Mouse (Mus musculus) macrophage (primary cell): Measurements from ENCODE around the gene Tmem189. TPM values are rescaled to one million over a fixed set of nuclear protein-coding genes. Genes with fewer than 3 reads are reported as not detected.

Source experiments
- H3K27ac ChIP-seq: fragments of 350-480 bp; formaldehyde crosslinking; 2 replicates; pipeline ENCODE4 v1.9.0; 2021
- H3K36me3 ChIP-seq: fragments of 350-480 bp; formaldehyde crosslinking; 2 replicates; pipeline ENCODE4 v1.9.0; 2021; ENCODE audit errors: inconsistent target
- H3K4me3 ChIP-seq: fragments of 350-480 bp; formaldehyde crosslinking; 2 replicates; pipeline ENCODE4 v1.9.0; 2021; ENCODE audit errors: inconsistent target
- H3K79me2 ChIP-seq: fragments of 350-480 bp; formaldehyde crosslinking; 2 replicates; pipeline ENCODE4 v1.9.0; 2021; ENCODE audit errors: inconsistent target
- WGBS: methylation state at CpG from one replicate; pipeline ENCODE4 v1.1.7; 2026; ENCODE audit warnings: inconsistent platforms; ENCODE audit not compliant: missing documents; 5-methylcytosine and 5-hydroxymethylcytosine counted together
- polyA plus RNA-seq: library from polyadenylated mRNA; stranded (reverse); fragments of 250-400 nt; gene quantifications from 3 replicates; pipeline ENCODE4 v1.2.4, GENCODE M21; 2018; ENCODE audit warnings: inconsistent platforms
- total RNA-seq, 78 experiments: library from RNA; depleted of rRNA; stranded (reverse); fragments of 250-400 nt; gene quantifications; 1 replicate in 9 of 78; 2 replicates in 24 of 78; 3 replicates in 43 of 78; 4 replicates in 2 of 78; pipeline ENCODE4 v1.2.4; 2018; ENCODE audit warnings: inconsistent platforms in 56 of 78

The Tmem189 gene
- total RNA-seq (2018; cell fraction: chromatin; rRNA removed): 100 to 1,000 TPM in 7 of 26 experiments, 10 to 100 TPM in 19; 41.8 to 182 (median 85.4) TPM
- total RNA-seq (2018; cell fraction: cytosol; rRNA removed): 100 to 1,000 TPM; 103 to 247 (median 137) TPM
- 100 to 1,000 TPM in 25 of 26 experiments, 10 to 100 TPM in 1; 73.5 to 264 (median 143) TPM for total RNA-seq (2018; cell fraction: nucleus; rRNA removed)
- polyA plus RNA-seq: 165 to 276 TPM (median 174 TPM) in 3 replicates

DNA sequence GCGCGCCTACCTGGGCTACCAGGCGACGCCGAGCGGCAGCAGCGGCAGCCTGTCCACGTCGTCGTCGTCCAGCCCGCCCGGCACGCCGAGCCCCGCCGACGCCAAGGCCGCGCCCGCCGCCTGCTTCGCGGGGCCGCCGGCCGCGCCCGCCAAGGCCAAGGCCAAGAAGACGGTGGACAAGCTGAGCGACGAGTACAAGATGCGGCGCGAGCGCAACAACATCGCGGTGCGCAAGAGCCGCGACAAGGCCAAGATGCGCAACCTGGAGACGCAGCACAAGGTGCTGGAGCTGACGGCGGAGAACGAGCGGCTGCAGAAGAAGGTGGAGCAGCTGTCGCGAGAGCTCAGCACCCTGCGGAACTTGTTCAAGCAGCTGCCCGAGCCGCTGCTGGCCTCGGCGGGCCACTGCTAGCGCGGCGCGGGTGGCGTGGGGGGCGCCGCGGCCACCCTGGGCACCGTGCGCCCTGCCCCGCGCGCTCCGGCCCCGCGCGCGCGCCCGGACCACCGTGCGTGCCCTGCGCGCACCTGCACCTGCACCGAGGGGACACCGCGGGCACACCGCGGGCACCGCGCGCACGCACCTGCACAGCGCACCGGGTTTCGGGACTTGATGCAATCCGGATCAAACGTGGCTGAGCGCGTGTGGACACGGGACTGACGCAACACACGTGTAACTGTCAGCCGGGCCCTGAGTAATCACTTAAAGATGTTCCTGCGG is at the start of gene Tmem189:
TSS of gene Tmem189 (minus strand) at position 322 of the 718 bp plus-strand sequence.
- 1% methylated on average over 53 of the region's 99 CpGs for WGBS
- peak within 1 kb of the TSS; percentile 84 for H3K27ac ChIP-seq

DNA sequence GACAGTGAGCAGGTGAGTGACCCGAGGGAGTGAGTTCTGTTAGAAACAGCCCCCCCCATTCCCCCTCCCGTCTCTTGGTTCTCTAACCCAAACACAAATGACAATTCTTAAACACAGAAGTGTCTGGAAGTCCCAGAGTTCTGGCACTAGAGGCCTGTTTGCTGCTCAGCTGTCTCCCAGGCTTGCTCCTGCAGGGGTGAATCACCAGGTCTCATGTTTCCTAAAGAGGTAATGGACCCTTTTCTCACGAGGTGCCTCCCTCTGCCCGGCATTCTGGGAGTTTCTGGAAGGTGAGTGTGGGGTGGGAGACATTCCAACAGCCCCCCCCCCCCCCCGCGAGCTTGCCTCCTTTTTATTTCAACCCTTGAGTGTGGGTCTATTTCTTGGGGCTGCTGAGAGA is 49.4 kb upstream of the Tmem189 start:
- WGBS: 48% methylated on average over 5 of the region's 6 CpGs
- Histone ChIP-seq H3K4me3 (no peak overlapping the region), H3K36me3 (no peaks in the 10 kb centered on the region), H3K79me2 (no peaks in the 10 kb centered on the region), H3K27ac (no peak overlapping the region)

More for the DNA sequence above, at the start of gene Tmem189:
- Histone ChIP-seq H3K4me3 (peak within 1 kb of the TSS; percentile 78), H3K36me3 (peaks cover 14% of the 10 kb centered on the region; the same call in 1 of the 2 replicates), H3K79me2 (peaks cover 42% of the 10 kb centered on the region)

DNA sequence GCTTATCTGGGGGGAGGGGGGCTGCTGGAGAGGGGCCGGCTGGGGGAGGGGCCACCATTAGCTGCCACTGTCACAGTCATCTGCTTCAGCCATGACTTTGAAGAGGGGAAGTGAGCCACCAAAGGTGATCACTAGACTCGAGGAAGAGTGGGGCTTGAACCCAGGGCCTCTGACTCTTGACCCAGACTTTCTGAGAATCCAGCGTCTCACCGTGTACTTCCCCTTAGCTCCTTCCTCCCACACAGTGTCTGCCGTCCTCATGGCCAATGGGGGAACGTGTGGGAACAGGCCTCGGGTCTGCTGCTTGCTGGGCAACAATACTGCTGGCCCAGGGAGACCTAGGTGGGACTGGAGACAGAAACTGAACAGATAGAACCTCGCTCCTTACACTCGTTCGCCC is 45.2 kb upstream of the Tmem189 start:
- Histone ChIP-seq H3K4me3 (no peak overlapping the region), H3K36me3 (no peaks in the 10 kb centered on the region), H3K27ac (no peak overlapping the region), H3K79me2 (no peaks in the 10 kb centered on the region)
- 42% methylated on average over 9 of the region's 10 CpGs for WGBS

- Histone ChIP-seq H3K4me3 (no peak overlapping the region), H3K27ac (no peak overlapping the region), H3K79me2 (no peaks in the 10 kb centered on the region), H3K36me3 (no peaks in the 10 kb centered on the region)
- WGBS: 97% methylated on average over 13 of the region's 13 CpGs
Observed at GRCm38 (mm10) chr2:167731149-167731548, 41.5 kb upstream of the Tmem189 start.

DNA sequence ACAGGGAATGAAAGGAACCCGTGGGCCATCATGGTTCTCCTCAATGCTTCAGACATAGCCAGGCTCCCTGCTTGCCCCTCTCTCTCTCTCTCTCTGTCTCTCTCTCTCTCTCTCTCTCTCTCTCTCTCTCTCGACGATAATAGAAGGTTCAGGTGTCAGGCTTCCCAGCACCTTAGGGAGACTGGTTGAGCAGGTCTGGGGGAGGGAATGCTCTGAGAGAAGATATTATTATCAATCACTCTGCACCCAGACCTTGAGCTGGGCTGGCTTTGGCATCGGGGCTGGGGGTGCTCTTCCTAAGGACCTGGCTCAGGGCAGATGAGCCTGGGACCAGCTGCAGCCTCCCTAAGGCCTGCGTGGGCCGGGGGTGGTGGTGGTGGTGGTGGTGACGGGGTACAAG is 40.4 kb upstream of the Tmem189 start:
- Histone ChIP-seq H3K79me2 (no peaks in the 10 kb centered on the region), H3K27ac (no peak overlapping the region), H3K36me3 (no peaks in the 10 kb centered on the region), H3K4me3 (no peak overlapping the region)
- 94% methylated on average over 4 of the region's 7 CpGs for WGBS

GRCm38 (mm10) chr2:167727161-167727560 is 37.5 kb upstream of the Tmem189 start:
- WGBS: 47% methylated on average over 13 of the region's 13 CpGs
- Histone ChIP-seq H3K4me3 (no peak overlapping the region), H3K27ac (no peak overlapping the region), H3K79me2 (no peaks in the 10 kb centered on the region), H3K36me3 (no peaks in the 10 kb centered on the region)

- whole genome bisulfite sequencing: 93% methylated on average over 10 of the region's 10 CpGs
- no peak overlapping the region for H3K27ac ChIP-seq
Observed at GRCm38 (mm10) chr2:167725879-167726278, 36.3 kb upstream of the Tmem189 start.

GRCm38 (mm10) chr2:167723589-167724206 is 34.1 kb upstream of the Tmem189 start:
- WGBS: 44% methylated on average over 11 of the region's 11 CpGs
- H3K79me2 ChIP-seq: no peaks in the 10 kb centered on the region
- no peaks in the 10 kb centered on the region for H3K36me3 ChIP-seq
- no peak overlapping the region for H3K27ac ChIP-seq
- no peak overlapping the region for H3K4me3 ChIP-seq

More at GRCm38 (mm10) chr2:167725879-167726278, 36.3 kb upstream of the Tmem189 start:
- H3K79me2 ChIP-seq: no peaks in the 10 kb centered on the region
- H3K36me3 ChIP-seq: no peaks in the 10 kb centered on the region
- H3K4me3 ChIP-seq: no peak overlapping the region

- Histone ChIP-seq H3K4me3 (no peak overlapping the region), H3K36me3 (no peaks in the 10 kb centered on the region), H3K27ac (no peak overlapping the region), H3K79me2 (no peaks in the 10 kb centered on the region)
- WGBS: 92% methylated on average over 6 of the region's 6 CpGs
Observed at GRCm38 (mm10) chr2:167722538-167722937, 32.9 kb upstream of the Tmem189 start.

DNA sequence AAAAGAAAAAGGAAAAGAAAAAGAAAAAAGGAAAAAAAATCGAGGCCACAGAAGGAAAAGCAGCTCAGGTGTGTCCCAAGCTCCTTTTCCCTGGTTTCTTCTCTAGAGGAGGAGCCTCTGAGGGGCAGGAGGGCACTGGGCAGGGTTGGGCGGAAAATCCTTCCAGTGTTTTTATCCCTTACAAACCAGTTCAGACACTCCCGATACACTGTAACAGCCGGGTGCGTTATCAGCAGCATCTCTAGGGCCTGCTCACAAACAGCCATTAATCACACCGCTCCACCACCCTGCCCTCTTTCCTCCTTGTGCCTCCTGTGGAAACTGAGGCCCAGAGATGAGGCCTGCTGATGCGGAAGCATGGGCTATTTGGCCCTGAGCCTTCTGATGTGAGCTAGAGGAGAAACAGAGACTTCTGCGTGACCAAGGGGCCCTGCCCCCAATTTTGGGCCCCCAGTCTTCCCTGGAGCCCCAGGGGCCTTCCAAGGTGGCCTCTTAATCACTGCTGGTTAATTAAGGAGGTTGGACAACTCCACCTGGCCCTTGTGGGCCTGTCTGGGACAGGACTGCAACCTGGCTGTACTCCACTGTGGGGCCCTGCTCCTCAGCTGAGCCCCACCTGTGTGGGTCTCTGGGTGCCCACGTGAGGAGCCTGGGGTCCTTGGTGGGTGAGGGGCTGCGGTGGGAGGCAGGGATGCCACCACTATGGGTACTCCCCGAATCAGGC is 31.7 kb upstream of the Tmem189 start:
- no peaks in the 10 kb centered on the region for H3K36me3 ChIP-seq
- no peak overlapping the region for H3K27ac ChIP-seq
- H3K4me3 ChIP-seq: no peak overlapping the region
- H3K79me2 ChIP-seq: no peaks in the 10 kb centered on the region
- 91% methylated on average over 11 of the region's 11 CpGs for WGBS

- Histone ChIP-seq H3K79me2 (no peaks in the 10 kb centered on the region), H3K4me3 (no peak overlapping the region), H3K27ac (no peak overlapping the region), H3K36me3 (no peaks in the 10 kb centered on the region)
- 93% methylated on average over 4 of the region's 4 CpGs for WGBS
Observed at GRCm38 (mm10) chr2:167719520-167719919, 29.9 kb upstream of the Tmem189 start.

GRCm38 (mm10) chr2:167717208-167717607 is 27.6 kb upstream of the Tmem189 start:
- H3K27ac ChIP-seq: peak overlapping the region; percentile 84
- H3K36me3 ChIP-seq: no peaks in the 10 kb centered on the region
- WGBS: 0% methylated on average over 1 of the region's 1 CpGs

DNA sequence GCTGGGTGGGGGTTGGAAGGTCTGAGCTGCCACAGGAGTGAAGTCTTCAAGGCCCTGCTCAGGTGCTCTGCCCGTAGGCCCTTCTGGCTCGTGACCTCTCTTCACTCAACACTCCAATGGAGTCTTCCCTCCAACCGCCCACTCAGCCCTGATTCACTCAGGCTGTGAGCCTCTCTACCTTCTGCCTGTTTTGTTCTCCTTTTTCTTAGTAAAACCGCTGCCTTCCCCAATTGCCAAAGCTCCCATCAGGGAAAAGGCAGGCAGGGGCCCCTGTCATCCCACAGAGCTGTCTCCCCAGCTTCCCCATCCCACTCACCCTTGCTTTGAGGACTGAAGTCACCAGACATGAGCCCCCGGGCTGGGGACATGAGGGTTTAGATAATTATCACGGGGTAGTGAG is 25.4 kb upstream of the Tmem189 start:
- no peak overlapping the region for H3K4me3 ChIP-seq
- WGBS: 37% methylated on average over 6 of the region's 6 CpGs
- peak overlapping the region; percentile 84 for H3K27ac ChIP-seq
- no peaks in the 10 kb centered on the region for H3K36me3 ChIP-seq
- no peaks in the 10 kb centered on the region for H3K79me2 ChIP-seq

More at GRCm38 (mm10) chr2:167717208-167717607, 27.6 kb upstream of the Tmem189 start:
- H3K4me3 ChIP-seq: no peak overlapping the region
- no peaks in the 10 kb centered on the region for H3K79me2 ChIP-seq

DNA sequence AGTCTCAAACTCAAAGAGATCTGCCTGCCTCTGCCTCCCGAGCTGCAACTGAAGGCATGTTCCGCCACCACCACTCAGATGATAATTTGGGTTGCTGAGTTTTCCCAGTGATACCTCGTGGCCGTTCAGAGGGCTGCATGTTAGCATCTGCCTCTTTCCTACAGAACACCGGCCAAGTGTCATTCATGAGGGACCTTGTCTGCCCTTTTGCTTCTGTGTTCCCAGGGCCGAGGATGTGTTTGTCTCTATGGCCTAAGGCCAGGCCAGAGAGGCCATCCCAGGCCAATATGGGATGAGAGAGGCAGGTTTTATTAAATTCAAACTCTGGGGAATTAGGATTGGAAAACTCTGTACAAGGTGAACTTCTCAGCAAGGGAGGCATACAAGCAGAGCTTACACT is 24.7 kb upstream of the Tmem189 start:
- no peak overlapping the region for H3K4me3 ChIP-seq
- no peaks in the 10 kb centered on the region for H3K79me2 ChIP-seq
- peak overlapping the region; percentile 84; the same call in 1 of the 2 replicates for H3K27ac ChIP-seq
- H3K36me3 ChIP-seq: no peaks in the 10 kb centered on the region
- 96% methylated on average over 6 of the region's 6 CpGs for WGBS
